Mouse (Mus musculus): ENCODE data around the gene Dram1.
A peak's percentile ranks its signal among the peaks of the same experiment; 100 is the strongest.

Dram1 gene

GRCm38 (mm10) chr10:88351411-88352103, 27.3 kb downstream of the Dram1 start:
- no peak for DNase-seq (ENCODE audit: extremely low read depth, low read depth, low spot score)

- DNase-seq (ENCODE audit: extremely low read depth, low read depth, low spot score): no peak
Observed at GRCm38 (mm10) chr10:88350687-88351086, 28.2 kb downstream of the Dram1 start.

- DNase-seq (ENCODE audit: extremely low read depth, low read depth, low spot score): no peak
Observed at GRCm38 (mm10) chr10:88349800-88350199, 29.1 kb downstream of the Dram1 start.

GRCm38 (mm10) chr10:88346454-88347245, 32.2 kb downstream of the Dram1 start:
- peak; percentile 81 for DNase-seq (ENCODE audit: extremely low read depth, low read depth, low spot score)

GRCm38 (mm10) chr10:88345899-88346401, 32.9 kb downstream of the Dram1 start:
- no peak for DNase-seq (ENCODE audit: extremely low read depth, low read depth, low spot score)

- no peak for DNase-seq (ENCODE audit: extremely low read depth, low read depth, low spot score)
Observed at GRCm38 (mm10) chr10:88341368-88341767, 37.5 kb downstream of the Dram1 start.

GRCm38 (mm10) chr10:88340660-88341059, 38.2 kb downstream of the Dram1 start:
- no peak for DNase-seq (ENCODE audit: extremely low read depth, low read depth, low spot score)

GRCm38 (mm10) chr10:88330695-88331094, 48.2 kb downstream of the Dram1 start:
- no peak for DNase-seq (ENCODE audit: extremely low read depth, low read depth, low spot score)

- DNase-seq (ENCODE audit: extremely low read depth, low read depth, low spot score): no peak
Observed at GRCm38 (mm10) chr10:88328056-88328450, 50.8 kb downstream of the Dram1 start.

GRCm38 (mm10) chr10:88327160-88328055, 51.5 kb downstream of the Dram1 start:
- DNase-seq (ENCODE audit: extremely low read depth, low read depth, low spot score): no peak

GRCm38 (mm10) chr10:88321739-88322138, 57.1 kb downstream of the Dram1 start:
- DNase-seq (ENCODE audit: extremely low read depth, low read depth, low spot score): no peak

- no peak for DNase-seq (ENCODE audit: extremely low read depth, low read depth, low spot score)
Observed at GRCm38 (mm10) chr10:88320714-88321416, 58.0 kb downstream of the Dram1 start.

GRCm38 (mm10) chr10:88318179-88318578, 60.7 kb downstream of the Dram1 start:
- DNase-seq (ENCODE audit: extremely low read depth, low read depth, low spot score): no peak

- no peak for DNase-seq (ENCODE audit: extremely low read depth, low read depth, low spot score)
Observed at GRCm38 (mm10) chr10:88317151-88317550, 61.7 kb downstream of the Dram1 start.

GRCm38 (mm10) chr10:88314841-88315240, 64.0 kb downstream of the Dram1 start:
- DNase-seq (ENCODE audit: extremely low read depth, low read depth, low spot score): no peak

- DNase-seq (ENCODE audit: extremely low read depth, low read depth, low spot score): no peak
Observed at GRCm38 (mm10) chr10:88309851-88310250, 69.0 kb downstream of the Dram1 start.

- DNase-seq (ENCODE audit: extremely low read depth, low read depth, low spot score): no peak
Observed at GRCm38 (mm10) chr10:88306235-88306634, 72.6 kb downstream of the Dram1 start.

GRCm38 (mm10) chr10:88304302-88304701, 74.6 kb downstream of the Dram1 start:
- DNase-seq (ENCODE audit: extremely low read depth, low read depth, low spot score): no peak

GRCm38 (mm10) chr10:88303079-88303478, 75.8 kb downstream of the Dram1 start:
- no peak for DNase-seq (ENCODE audit: extremely low read depth, low read depth, low spot score)

GRCm38 (mm10) chr10:88301802-88302470, 76.9 kb downstream of the Dram1 start:
- DNase-seq (ENCODE audit: extremely low read depth, low read depth, low spot score): no peak

All from fat pad, adult 2 months (tissue).